Mouse (Mus musculus) embryonic stem cell, embryonic (primary cell): Measurements from ENCODE around the gene Nrsn2.

Source experiments
- CTCF ChIA-PET, 4 experiments: fragments of 300-600 bp in 2 of 4; fragments of 350-600 bp in 2 of 4; sonication (Branson Sonifier 250); formaldehyde crosslinking; loops; one replicate each; lab custom pipeline; 2022; ENCODE audit warnings: inconsistent platforms in 2 of 4; lab: Charles Lee
- POLR2A ChIA-PET, 4 experiments: fragments of 300-600 bp in 2 of 4; fragments of 350-600 bp in 2 of 4; sonication (Branson Sonifier 250); formaldehyde crosslinking; loops; one replicate each; lab custom pipeline; 2022; ENCODE audit warnings: antibody characterized with exemption in 4 of 4, inconsistent platforms in 1 of 4; lab: Charles Lee

Nrsn2 gene

DNA sequence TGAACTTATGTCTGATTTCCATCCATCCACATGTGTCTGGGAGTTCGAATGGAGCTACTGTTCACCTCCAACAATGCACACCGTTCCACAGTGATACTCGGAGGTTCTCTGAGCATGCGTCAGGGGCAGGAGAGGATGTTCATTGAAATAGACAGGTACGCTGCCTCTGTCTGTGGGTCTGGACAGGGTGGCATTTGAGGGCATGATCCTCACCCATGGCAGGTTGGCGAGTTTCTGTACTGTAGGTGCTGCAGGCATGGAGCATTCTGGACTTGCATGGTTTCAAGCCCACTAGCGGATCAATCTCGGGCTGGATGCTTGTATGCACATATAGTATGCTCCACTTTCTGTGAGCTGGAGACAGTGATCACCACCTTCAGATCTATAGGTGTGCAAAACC, 15.2 kb downstream of the Nrsn2 start:
- ChIA-PET POLR2A (interaction anchor here in 3 of 4 experiments (0.6 to 9.8 kb wide), 11 partner anchors 10 to 1564 kb away, joined by 3 to 137 read pairs (median 7); partner anchors contain the start of gene Trib3 (in 3 of the 3)), CTCF (interaction anchor here in 3 of 4 experiments (0.5 to 2.9 kb wide), 4 partner anchors 11 to 355 kb away, joined by 3 to 92 read pairs (median 4); partner anchors contain the start of gene Trib3 (in 1 of the 3))

DNA sequence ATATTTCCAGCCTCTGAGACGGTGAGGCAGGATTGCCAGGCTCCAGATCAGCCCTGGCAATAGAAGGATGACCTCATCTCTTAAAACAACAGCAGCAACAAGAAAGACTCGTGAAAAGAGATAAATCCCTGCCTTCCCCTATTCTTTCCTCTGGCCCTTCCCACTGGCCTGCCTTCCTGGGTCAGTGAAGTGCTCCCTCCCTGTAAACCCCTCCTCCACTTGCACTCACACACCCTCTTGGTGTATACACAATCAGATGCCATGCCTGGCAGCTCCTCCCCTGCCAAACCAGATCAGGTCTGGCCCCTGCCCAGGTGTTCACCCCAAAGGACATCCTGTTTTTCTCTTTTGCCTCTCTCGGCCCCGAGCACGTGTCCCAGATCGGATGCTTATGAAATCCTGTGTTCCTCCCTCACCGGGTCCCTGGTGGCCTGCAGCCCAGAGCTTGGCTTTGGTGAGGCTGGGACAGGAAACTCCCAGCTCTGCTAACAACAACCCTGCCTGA, 16.1 kb downstream of the Nrsn2 start:
- ChIA-PET CTCF (interaction anchor here in 3 of 4 experiments (0.5 to 1.4 kb wide), 4 partner anchors 10 to 354 kb away, joined by 3 to 4 read pairs (median 4); no protein-coding TSS in a partner anchor), POLR2A (interaction anchor here in 3 of 4 experiments (0.6 to 9.8 kb wide), 10 partner anchors 10 to 267 kb away, joined by 3 to 137 read pairs (median 15); partner anchors contain the start of genes Trib3 (in 3 of the 3) and Rbck1 (in 1 of the 3))

DNA sequence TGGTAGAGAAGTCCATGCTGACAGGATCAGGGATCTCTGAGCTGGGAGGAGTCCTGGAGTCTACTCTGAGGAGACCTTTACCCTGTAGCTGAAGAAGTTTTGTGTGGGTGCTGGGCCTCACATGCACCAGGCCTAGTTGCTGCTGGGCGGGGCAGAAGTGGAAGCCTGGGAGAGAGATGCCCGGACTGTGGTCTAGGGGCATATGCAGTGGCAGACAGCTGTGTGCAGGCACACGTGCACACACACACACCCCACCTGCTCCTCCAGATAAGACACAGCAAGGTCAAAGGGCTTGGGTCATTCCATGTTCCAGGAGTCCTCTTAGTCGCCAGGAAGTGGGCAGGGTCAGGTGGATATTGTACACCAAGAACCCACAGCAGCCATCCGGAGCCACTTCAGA, 16.8 kb downstream of the Nrsn2 start:
- POLR2A ChIA-PET: interaction anchor here in 3 of 4 experiments (0.8 to 9.8 kb wide), 9 partner anchors 9 to 50 kb away, joined by 3 to 137 read pairs (median 23); partner anchors contain the start of genes Trib3 (in 3 of the 3) and Rbck1 (in 1 of the 3)
- CTCF ChIA-PET: interaction anchor here in 1 of 4 experiments (0.6 to 1.3 kb wide), 5 partner anchors 9 to 248 kb away, joined by 3 to 4 read pairs (median 3); no protein-coding TSS in a partner anchor

DNA sequence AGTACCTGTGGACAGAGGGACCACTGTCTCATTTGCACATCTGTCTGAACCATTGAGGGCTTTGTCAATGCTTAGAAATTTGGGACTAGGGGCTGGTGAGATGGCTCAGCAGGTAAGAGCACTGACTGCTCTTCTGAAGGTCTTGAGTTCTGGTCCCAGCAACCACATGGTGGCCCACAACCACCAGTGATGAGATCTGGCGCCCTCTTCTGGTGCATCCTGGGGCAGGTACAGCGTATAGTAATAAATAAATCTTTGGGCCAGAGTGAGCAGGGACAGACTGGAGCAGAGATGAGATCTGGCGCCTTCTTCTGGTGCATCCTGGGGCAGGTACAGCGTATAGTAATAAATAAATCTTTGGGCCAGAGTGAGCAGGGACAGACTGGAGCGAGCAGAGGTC, 17.5 kb downstream of the Nrsn2 start:
- CTCF ChIA-PET: interaction anchor here in 1 of 4 experiments (1.0 to 1.2 kb wide), 2 partner anchors 14 to 52 kb away, joined by 3 read pairs; no protein-coding TSS in a partner anchor
- POLR2A ChIA-PET: interaction anchor here in 3 of 4 experiments (0.6 to 9.8 kb wide), 11 partner anchors 8 to 348 kb away, joined by 3 to 137 read pairs (median 6); partner anchors contain the start of genes Trib3 (in 3 of the 3) and Rbck1 (in 1 of the 3)

DNA sequence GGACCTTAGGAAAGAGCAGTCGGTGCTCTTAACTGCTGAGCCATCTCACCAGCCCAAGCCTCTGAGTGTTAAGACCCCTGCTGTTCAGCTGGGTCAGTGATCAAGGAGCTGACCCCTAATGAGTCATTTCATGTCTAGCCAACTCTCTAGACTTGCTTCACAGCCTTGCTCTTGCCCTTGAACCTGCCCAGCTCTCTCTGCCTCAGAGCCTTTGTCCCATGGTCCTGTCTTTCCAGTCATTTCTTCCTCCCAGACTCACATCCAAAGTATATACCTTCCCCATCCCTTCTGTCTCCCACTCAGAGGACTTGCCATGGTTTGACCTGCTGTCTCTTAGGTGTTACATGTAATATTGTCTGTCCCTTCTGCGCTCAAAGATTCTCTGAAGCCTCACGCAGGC, 19.2 kb downstream of the Nrsn2 start:
- ChIA-PET POLR2A (interaction anchor here in 3 of 4 experiments (0.6 to 9.8 kb wide), 5 partner anchors 13 to 319 kb away, joined by 3 to 137 read pairs (median 43); partner anchors contain the start of gene Trib3 (in 3 of the 3)), CTCF (no interaction called here)

DNA sequence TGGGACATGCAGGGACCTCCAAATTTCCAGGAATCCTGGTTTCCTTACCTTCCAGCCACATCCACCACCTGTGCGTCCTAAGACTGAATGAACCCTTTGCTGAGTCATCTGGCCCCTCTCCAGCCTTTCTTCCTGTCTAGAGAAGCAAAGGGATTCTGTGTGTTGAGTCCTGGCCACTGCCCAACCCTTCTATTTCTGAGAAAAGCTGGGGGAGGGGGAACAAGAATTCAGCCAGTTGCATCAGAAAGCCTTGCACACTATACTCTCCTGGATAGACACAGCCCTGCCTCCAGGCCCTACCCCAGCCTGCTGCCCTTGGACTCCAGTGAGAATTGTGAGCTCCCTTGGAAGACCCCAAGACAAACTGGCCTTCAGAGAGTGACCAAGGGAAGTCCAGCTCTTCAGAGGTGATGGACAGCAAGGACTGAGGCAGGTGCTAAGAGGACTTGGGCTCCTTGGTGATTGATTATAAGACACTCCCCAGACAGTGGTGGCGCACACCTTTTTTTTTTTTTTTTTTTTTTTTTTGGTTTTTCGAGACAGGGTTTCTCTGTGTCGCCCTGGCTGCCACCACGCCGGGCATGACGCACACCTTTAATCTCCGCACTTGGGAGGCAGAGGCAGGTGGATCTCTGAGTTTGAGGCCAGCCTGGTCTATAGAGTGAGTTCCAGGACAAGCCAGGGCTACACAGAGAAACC, 26.4 kb downstream of the Nrsn2 start:
- ChIA-PET POLR2A (interaction anchor here (0.6 to 5.9 kb wide), 120 partner anchors 8 to 1249 kb away, joined by 3 to 116 read pairs (median 4); partner anchors contain the start of genes Rbck1 (in 4 of the 4), Tbc1d20 (in 3 of the 4), Sox12 (in 2 of the 4) and Trib3 (in 2 of the 4)), CTCF (interaction anchor here (0.7 to 3.7 kb wide), 11 partner anchors 10 to 330 kb away, joined by 3 to 40 read pairs (median 6); no protein-coding TSS in a partner anchor)

DNA sequence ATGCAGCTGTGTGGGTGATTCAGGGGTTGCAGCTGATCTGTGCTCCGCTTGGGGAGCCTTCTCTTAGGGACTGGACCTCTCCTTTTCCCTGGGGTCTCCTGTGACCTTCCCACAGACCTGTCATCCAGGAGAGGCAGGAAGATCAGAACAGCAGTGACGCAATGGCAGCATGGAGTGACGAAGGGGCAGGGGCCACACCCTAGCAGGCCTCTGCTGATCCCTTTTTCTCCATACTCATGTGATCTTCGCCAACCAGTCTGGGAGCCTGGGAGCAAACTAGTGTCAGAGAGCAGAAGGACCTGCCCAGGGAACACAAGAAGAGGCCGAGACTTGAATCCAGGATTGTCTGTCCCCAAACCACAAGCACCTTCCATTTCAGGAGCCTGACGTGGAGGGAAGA, 27.2 kb downstream of the Nrsn2 start:
- ChIA-PET POLR2A (interaction anchor here in 3 of 4 experiments (0.6 to 5.9 kb wide), 64 partner anchors 8 to 459 kb away, joined by 3 to 116 read pairs (median 6); partner anchors contain the start of genes Rbck1 (in 2 of the 3), Tbc1d20 (in 2 of the 3), Trib3 (in 2 of the 3) and 6820408C15Rik (in 1 of the 3)), CTCF (interaction anchor here in 3 of 4 experiments (1.3 to 3.7 kb wide), 4 partner anchors 14 to 237 kb away, joined by 5 to 40 read pairs (median 13); no protein-coding TSS in a partner anchor)

DNA sequence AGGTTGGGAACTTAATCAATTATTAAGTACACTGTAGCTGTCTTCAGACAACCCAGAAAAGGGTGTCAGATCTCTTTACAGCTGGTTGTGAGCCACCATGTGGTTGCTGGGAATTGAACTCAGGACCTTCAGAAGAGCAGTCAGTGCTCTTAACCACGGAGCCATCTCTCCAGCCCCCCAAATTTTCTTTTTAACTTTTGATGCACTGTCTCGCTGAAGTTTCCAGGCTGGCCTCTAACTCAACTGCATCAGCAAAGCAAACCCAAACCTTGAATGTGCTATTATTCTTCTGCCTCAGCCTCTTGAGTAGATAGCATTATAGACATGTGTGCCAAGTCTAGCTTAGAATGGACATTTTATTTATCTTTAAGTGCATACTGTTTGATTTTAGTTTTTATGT, 28.7 kb downstream of the Nrsn2 start:
- POLR2A ChIA-PET: interaction anchor here in 2 of 4 experiments (0.8 to 10.5 kb wide), 10 partner anchors 10 to 53 kb away, joined by 3 to 137 read pairs (median 6); partner anchors contain the start of gene Rbck1 (in 2 of the 2)
- CTCF ChIA-PET: interaction anchor here in 1 of 4 experiments (5.6 kb wide), 1 partner anchor 15 kb away, joined by 92 read pairs; no protein-coding TSS in a partner anchor

DNA sequence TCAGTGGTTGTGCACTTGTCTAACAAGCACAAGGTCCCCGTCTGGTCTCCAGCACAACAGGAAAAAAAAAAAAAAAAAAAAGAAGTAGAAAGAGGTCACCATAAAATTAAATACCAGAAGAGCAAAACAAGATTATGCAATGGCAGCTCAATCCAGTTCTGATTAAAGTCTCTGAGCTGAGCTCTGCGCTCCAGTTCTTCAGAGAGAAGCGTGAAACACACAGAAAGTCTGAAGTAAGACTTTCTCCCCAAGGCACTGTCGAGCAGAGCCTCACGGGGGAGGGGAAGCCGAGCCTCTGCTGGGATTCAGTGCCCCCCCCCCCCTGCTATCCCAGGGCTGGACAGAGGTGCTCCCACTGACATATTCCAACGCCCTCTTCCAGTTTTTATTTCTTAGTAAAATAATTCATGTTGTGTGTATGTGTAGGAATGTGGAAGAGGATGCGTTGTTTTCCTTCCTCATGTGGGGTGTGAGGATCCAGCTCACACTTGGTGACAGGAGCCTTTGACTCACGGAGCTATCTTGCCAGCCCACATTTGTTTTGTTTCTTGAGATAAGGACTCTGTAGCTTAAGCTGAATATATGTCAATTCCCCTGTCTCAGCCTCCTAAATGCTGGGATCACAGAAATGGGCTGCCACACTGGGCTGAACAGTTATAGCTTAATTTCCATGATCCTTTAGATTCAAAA, 29.5 kb downstream of the Nrsn2 start:
- ChIA-PET POLR2A (interaction anchor here (0.6 to 10.5 kb wide), 13 partner anchors 9 to 191 kb away, joined by 3 to 137 read pairs (median 3); no protein-coding TSS in a partner anchor), CTCF (interaction anchor here (0.7 to 5.6 kb wide), 6 partner anchors 16 to 848 kb away, joined by 3 to 92 read pairs (median 5); no protein-coding TSS in a partner anchor)

DNA sequence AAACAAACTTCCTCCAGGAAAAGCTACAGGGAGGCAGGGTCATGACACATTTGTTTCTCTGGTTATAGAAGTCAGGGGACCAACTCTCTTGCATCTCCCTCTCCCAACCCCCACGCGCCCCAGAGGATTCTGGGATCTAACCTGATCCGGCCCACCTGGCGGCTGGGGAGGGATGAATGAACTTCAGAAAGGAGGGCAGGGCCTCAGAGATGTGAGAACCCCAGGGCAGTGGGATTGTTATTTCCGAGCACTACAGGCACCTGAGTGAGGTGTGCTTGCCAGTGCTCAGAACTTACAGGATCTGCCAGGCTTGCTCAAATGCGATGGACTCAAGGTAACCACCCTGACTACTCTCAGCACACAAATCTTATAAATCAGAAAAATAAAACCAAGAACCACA, 31.0 kb downstream of the Nrsn2 start:
- CTCF ChIA-PET: interaction anchor here (0.6 to 5.6 kb wide), 11 partner anchors 14 to 325 kb away, joined by 3 to 92 read pairs (median 18); no protein-coding TSS in a partner anchor
- POLR2A ChIA-PET: interaction anchor here (0.6 to 10.5 kb wide), 38 partner anchors 12 to 415 kb away, joined by 3 to 197 read pairs (median 14); partner anchors contain the start of genes Rbck1 (in 3 of the 4), Csnk2a1 (in 2 of the 4), Tbc1d20 (in 2 of the 4) and Sox12 (in 1 of the 4)

DNA sequence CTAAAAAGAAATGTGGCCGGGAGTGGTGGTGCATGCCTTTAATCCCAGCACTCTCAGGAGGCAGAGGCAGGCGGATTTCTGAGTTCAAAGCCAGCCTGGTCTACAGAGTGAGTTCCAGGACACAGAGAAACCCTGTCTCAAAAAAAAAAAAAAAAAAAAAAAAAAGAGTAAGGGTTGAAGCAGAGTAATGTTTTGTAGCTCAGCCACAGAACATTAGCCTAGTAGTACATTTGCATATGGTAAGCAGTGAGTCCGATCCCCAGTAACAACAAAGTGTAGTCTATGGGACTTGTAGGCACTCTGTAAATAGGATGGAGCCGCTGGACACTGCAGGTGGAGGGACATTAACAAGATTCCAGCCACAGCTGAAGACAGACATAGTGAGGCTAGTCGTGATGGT, 31.5 kb downstream of the Nrsn2 start:
- ChIA-PET CTCF (interaction anchor here (0.5 to 5.6 kb wide), 21 partner anchors 10 to 325 kb away, joined by 3 to 92 read pairs (median 6); partner anchors contain the start of gene Rbck1 (in 1 of the 4)), POLR2A (interaction anchor here (0.5 to 10.5 kb wide), 89 partner anchors 7 to 803 kb away, joined by 3 to 197 read pairs (median 7); partner anchors contain the start of genes Rbck1 (in 3 of the 4), Csnk2a1 (in 2 of the 4), Mcts2 (in 2 of the 4) and Tbc1d20 (in 2 of the 4))

DNA sequence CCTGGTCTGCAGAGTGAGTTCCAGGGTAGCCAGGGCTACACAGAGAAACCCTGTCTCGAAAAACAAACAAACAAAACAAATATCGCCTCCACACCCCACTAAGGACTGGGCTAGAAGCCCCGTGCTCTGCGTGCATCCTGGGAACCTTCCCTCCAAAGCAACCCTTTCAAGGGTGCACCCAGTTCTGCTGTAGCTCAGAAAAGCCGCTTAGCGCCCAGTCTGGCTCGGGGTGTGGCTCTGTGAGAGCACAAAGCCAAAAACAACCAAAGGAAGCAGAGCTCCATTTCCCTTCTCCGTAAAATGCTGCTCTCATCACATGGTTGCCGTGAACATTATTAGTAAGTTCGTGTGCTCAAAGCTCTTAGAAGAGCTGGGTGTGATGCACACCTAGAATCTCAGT, 32.1 kb downstream of the Nrsn2 start:
- POLR2A ChIA-PET: interaction anchor here (0.5 to 10.5 kb wide), 170 partner anchors 7 to 1305 kb away, joined by 3 to 197 read pairs (median 6); partner anchors contain the start of genes Rbck1 (in 3 of the 4), Srxn1 (in 3 of the 4), Tbc1d20 (in 3 of the 4) and Csnk2a1 (in 2 of the 4)

DNA sequence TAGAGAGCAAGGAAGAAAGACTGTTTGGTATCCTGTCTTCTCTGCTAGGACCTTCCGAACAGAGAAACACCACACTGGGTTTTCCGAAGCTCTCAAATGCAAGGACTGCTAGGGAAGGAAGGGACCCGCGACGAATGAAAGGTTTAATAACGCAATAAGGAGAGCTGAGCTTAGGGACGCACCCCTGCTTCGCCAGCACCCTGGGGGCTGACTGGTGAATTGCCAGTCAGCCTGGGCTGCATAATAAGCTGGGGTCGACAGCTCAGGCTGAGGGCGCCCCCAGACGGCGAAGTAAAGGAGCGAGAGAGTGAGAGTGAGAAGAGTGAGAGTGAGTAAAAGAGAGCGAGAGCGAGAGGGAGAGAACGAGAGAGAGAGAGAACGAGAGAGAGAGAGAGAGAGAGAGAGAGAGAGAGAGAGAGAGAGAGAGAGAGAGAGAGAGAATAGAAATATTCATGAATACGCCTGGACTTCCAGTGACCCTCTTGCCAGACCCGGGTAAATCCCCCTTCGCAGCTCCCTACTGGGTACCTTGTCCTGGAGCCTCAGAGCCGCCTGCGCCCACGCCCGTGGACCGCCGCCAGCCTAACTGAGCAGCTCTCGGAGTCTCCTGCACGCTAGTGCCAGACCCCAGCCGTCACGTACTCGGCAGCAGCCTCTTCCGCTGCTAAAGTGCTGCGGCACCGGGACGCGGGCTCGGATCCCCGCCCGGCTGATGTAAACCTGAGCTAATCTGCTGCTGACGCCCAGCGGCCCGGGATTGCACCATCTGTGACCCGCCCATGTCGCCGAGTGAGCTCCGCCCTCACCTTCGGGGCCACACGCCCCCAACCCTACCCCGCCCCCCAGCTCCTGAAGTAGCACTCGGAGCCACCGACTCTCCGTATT, 32.9 kb downstream of the Nrsn2 start, which contains the start of gene Trib3:
Gene Trib3 (minus strand): TSS at position 704 of the 885 bp plus-strand sequence.
- POLR2A ChIA-PET: interaction anchor here (0.6 to 10.5 kb wide), 200 partner anchors 8 to 1434 kb away, joined by 3 to 197 read pairs (median 5); partner anchors contain the start of genes Rbck1 (in 3 of the 4), Srxn1 (in 3 of the 4), Tbc1d20 (in 3 of the 4) and Csnk2a1 (in 2 of the 4)
- CTCF ChIA-PET: interaction anchor here (0.5 to 5.6 kb wide), 104 partner anchors 8 to 1816 kb away, joined by 3 to 92 read pairs (median 3); partner anchors contain the start of genes Rbck1 (in 3 of the 4), Tbc1d20 (in 3 of the 4), Nrsn2 (in 1 of the 4) and Sox12 (in 1 of the 4)

More for the DNA sequence above, 32.1 kb downstream of the Nrsn2 start:
- CTCF ChIA-PET: interaction anchor here (0.5 to 5.6 kb wide), 56 partner anchors 10 to 430 kb away, joined by 3 to 92 read pairs (median 4); partner anchors contain the start of genes Rbck1 (in 3 of the 4), Tbc1d20 (in 2 of the 4), Nrsn2 (in 1 of the 4) and Sox12 (in 1 of the 4)

DNA sequence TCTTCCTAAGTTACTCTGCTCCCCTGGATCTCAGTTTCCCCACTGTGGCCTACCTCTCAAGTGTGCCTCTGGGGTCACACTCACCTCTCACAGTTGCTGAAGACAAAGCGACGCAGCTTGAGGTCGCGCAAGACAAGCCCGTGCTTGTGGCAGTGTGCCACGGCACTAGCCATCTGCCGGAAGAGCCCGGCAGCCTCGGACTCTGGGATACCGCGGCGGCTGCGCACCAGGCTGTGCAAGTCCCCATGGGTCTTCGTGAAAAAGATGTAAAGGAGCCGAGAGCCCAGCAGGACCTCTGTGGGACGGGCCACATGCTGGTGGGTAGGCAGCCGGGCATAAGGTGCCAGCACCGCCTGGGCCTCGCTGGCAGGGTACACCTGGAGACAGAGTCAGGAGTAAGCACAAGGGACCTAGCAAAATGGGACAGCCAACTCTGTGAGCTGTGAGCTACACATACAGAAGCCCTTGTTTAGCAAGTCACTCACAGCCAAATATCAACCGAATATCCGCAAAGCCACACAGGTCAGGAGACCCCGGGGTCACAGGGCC, 36.7 kb downstream of the Nrsn2 start:
- CTCF ChIA-PET: interaction anchor here in 3 of 4 experiments (0.5 to 5.1 kb wide), 7 partner anchors 24 to 251 kb away, joined by 3 to 28 read pairs (median 5); partner anchors contain the start of gene Tbc1d20 (in 2 of the 3)

More for the DNA sequence above, 36.7 kb downstream of the Nrsn2 start:
- POLR2A ChIA-PET: interaction anchor here in 3 of 4 experiments (0.6 to 10.5 kb wide), 25 partner anchors 8 to 320 kb away, joined by 3 to 197 read pairs (median 4); partner anchors contain the start of genes Tbc1d20 (in 2 of the 3), Csnk2a1 (in 1 of the 3), Nrsn2 (in 1 of the 3) and Rbck1 (in 1 of the 3)
